Mouse (Mus musculus): Measurements from ENCODE around the gene Zer1. TPM values are rescaled to one million over a fixed set of nuclear protein-coding genes. Genes with fewer than 3 reads are reported as not detected.
A peak's percentile ranks its signal among the peaks of the same experiment; 100 is the strongest.

Gene Zer1
- total and polyA plus RNA-seq, 3 experiments = 5.5 to 15.0 (median 13.4) TPM

- TF ChIP-seq TBP (conservative IDR thresholded peaks at IDR 0.05; ENCODE audit: low read depth, low read length) (peak; percentile 72; the same call in 1 of the 2 replicates), EP300 (IDR thresholded peaks at IDR 0.05; ENCODE audit: low read length) (no peak), ZKSCAN1 (IDR thresholded peaks at IDR 0.05; ENCODE audit: borderline replicate concordance, low read depth, low read length) (no peak), MAX (IDR thresholded peaks at IDR 0.05; ENCODE audit: low read length) (0 out of 2 replicates have a peak, but pooled peaks have one; percentile 21), TCF12 (IDR thresholded peaks at IDR 0.05; ENCODE audit: low read depth, low read length) (peak; percentile 38; the same call in 1 of the 2 replicates), JUN (IDR thresholded peaks at IDR 0.05; ENCODE audit: insufficient read depth, low read depth, low read length) (no peak), POLR2A (IDR thresholded peaks at IDR 0.05; ENCODE audit: low read depth, low read length) (peak; percentile 76), NRF1 (IDR thresholded peaks at IDR 0.05; ENCODE audit: low read depth, low read length) (peak; percentile 87), ZMIZ1 (IDR thresholded peaks at IDR 0.05; ENCODE audit: low read depth, low read length) (peak; percentile 65; the same call in 1 of the 2 replicates), NELFE (IDR thresholded peaks at IDR 0.05; ENCODE audit: low read depth, low read length) (peak; percentile 71), SIN3A (IDR thresholded peaks at IDR 0.05; ENCODE audit: low read length) (peak; percentile 52; the same call in 1 of the 2 replicates), MAZ (IDR thresholded peaks at IDR 0.05; ENCODE audit: low read depth, low read length) (0 out of 2 replicates have a peak, but pooled peaks have one; percentile 18)
- in situ Hi-C loops (cut with MboI; ENCODE audit: low pct_ligation_motif_present, low pct_unique_long_range_greater_than_20kb, low sequenced_read_pairs) (loop anchor here (5.0 kb wide), 1 partner anchor 49 kb away; the partner anchor contains the start of gene Zer1), dilution Hi-C loops (cut with MboI; ENCODE audit: extremely low pct_ligation_motif_present, extremely low pct_unique_long_range_greater_than_20kb, low sequenced_read_pairs) (no loop called here)
- Histone ChIP-seq H3K36me3 (replicated peaks in 1 of 2; ENCODE audit: control insufficient read depth in 1 of 2, insufficient read depth in 1 of 2, low read length in 1 of 2) (peaks cover 52 to 58% of the 10 kb centered on the region in 2 experiments), H3K9me3 (replicated peaks; ENCODE audit: low read length) (peaks cover 42% of the 10 kb centered on the region), H3K79me2 (replicated peaks; ENCODE audit: control insufficient read depth, extremely low read depth, insufficient read depth, poor library complexity, severe bottlenecking) (no peaks in the 10 kb centered on the region), H3K4me1 (ENCODE audit: control insufficient read depth in 1 of 2, insufficient read depth in 2 of 2) (no peaks in the 10 kb centered on the region), H3K4me2 (ENCODE audit: insufficient read depth, low read depth, poor library complexity, severe bottlenecking) (peak within 1 kb of the TSS; percentile 1; the same call in 1 of the 2 replicates), H3K9ac (ENCODE audit: insufficient read depth, low read depth) (peak within 1 kb of the TSS; percentile 34; the same call in 1 of the 2 replicates), H3K27me3 (replicated peaks) (no peaks in the 10 kb centered on the region), H3K27ac (ENCODE audit: insufficient read depth, low read depth) (no peak within 1 kb of the TSS), H3K4me3 (replicated peaks in 1 of 3; ENCODE audit: low read depth in 2 of 3, low read length in 2 of 3, poor library complexity in 1 of 3) (peak within 1 kb of the TSS in 2 of 3 experiments; percentile 12 to 67)
- DNase-seq (ENCODE audit: extremely low read depth) = no peak
Measured at GRCm38 (mm10) chr2:30171371-30171996, 47.1 kb upstream of the Zer1 start, which contains the start of gene Endog. TSS of gene Endog (plus strand) at chr2:30171493.

DNA sequence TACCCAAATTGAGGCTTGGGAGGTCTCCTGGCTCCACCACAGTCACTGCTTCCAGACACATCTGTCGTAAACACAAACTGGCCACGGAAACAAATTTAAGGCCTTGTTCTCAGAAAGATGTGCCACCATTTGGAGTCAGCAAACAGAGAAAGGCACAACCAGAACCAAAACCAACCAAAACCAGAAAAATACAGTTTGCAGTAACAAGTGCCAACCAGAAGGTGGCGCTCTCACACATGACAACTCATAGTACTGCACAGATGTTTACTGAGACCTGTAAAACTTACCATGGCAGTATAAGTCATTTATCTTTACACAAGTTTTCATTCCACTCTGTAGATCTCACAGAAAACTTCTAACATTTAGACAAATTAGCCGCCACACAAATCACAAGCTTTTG lies 42.3 kb upstream of the Zer1 start:
- H3K79me2 ChIP-seq (replicated peaks; ENCODE audit: control insufficient read depth, extremely low read depth, insufficient read depth, poor library complexity, severe bottlenecking) = no peaks in the 10 kb centered on the region
- H3K36me3 ChIP-seq (replicated peaks in 1 of 2; ENCODE audit: control insufficient read depth in 1 of 2, insufficient read depth in 1 of 2, low read length in 1 of 2) = peaks cover 4 to 9% of the 10 kb centered on the region in 2 experiments
- no peak overlapping the region for H3K4me2 ChIP-seq (ENCODE audit: insufficient read depth, low read depth, poor library complexity, severe bottlenecking)
- H3K4me1 ChIP-seq (ENCODE audit: control insufficient read depth in 1 of 2, insufficient read depth in 2 of 2) = no peaks in the 10 kb centered on the region
- peak; percentile 40 to 49; a peak in 3 of 4 replicates for TF ChIP-seq CTCF (conservative IDR thresholded peaks at IDR 0.05 in 1 of 2, IDR thresholded peaks at IDR 0.05 in 1 of 2; ENCODE audit: low read depth in 2 of 2, low read length in 2 of 2)
- TF ChIP-seq MAZ (IDR thresholded peaks at IDR 0.05; ENCODE audit: low read depth, low read length) = no peak
- no peak overlapping the region for H3K4me3 ChIP-seq (replicated peaks in 1 of 3; ENCODE audit: low read depth in 2 of 3, low read length in 2 of 3, poor library complexity in 1 of 3)
- H3K27ac ChIP-seq (ENCODE audit: insufficient read depth, low read depth) = no peak overlapping the region
- H3K9ac ChIP-seq (ENCODE audit: insufficient read depth, low read depth) = no peak overlapping the region
- H3K9me3 ChIP-seq (replicated peaks; ENCODE audit: low read length) = peaks cover 23% of the 10 kb centered on the region
- in situ Hi-C loops (cut with MboI; ENCODE audit: low pct_ligation_motif_present, low pct_unique_long_range_greater_than_20kb, low sequenced_read_pairs) (loop anchor here (10.0 kb wide), 1 partner anchor 122 kb away; the partner anchor contains the start of gene Wdr34), dilution Hi-C loops (cut with MboI; ENCODE audit: extremely low pct_ligation_motif_present, extremely low pct_unique_long_range_greater_than_20kb, low sequenced_read_pairs) (no loop called here)
- no peaks in the 10 kb centered on the region for H3K27me3 ChIP-seq (replicated peaks)
- peak; percentile 20 for DNase-seq (ENCODE audit: extremely low read depth)

All from CH12.LX (cell line).